Mouse (Mus musculus): ENCODE measurements around the gene Trim62. TPM values are rescaled to one million over a fixed set of nuclear protein-coding genes. Genes with fewer than 3 reads are reported as not detected.
A peak's percentile ranks its signal among the peaks of the same experiment; 100 is the strongest.

Trim62 gene
- total and polyA plus RNA-seq, 2 experiments from 2014 or later, result 0.87 to 1.1 TPM

- Histone ChIP-seq H3K27ac (ENCODE audit: low read depth) (no peak overlapping the region), H3K4me3 (ENCODE audit: low read depth, low read length) (no peak overlapping the region), H3K27me3 (ENCODE audit: control insufficient read depth, insufficient read depth, low read length) (no peaks in the 10 kb centered on the region), H3K4me2 (ENCODE audit: low read depth, low read length) (no peak overlapping the region), H3K9me3 (replicated peaks; ENCODE audit: control insufficient read depth, low read length) (no peaks in the 10 kb centered on the region), H3K36me3 (replicated peaks; ENCODE audit: control insufficient read depth, insufficient read depth, low read length) (no peaks in the 10 kb centered on the region), H3K4me1 (ENCODE audit: control insufficient read depth, insufficient read depth) (0 out of 2 replicates have a peak, but pooled peaks cover 3% of the 10 kb centered on the region), H3K9ac (replicated peaks; ENCODE audit: low read depth, low read length) (no peak overlapping the region)
- ATAC-seq (ENCODE audit: insufficient read depth, low read depth) (no peak), DNase-seq (ENCODE audit: low spot score) (no peak)
- TF ChIP-seq CTCF (IDR thresholded peaks at IDR 0.05; ENCODE audit: low read depth) (no peak), EP300 (IDR thresholded peaks at IDR 0.05; ENCODE audit: low read depth) (no peak)
- 57% methylated on average over 8 of the region's 8 CpGs for WGBS
Measured at GRCm38 (mm10) chr4:128904035-128904800, 20.8 kb downstream of the Trim62 start.

- Histone ChIP-seq H3K4me1 (ENCODE audit: control insufficient read depth, insufficient read depth) (no peaks in the 10 kb centered on the region), H3K4me3 (ENCODE audit: low read depth, low read length) (no peak overlapping the region), H3K9me3 (replicated peaks; ENCODE audit: control insufficient read depth, low read length) (no peaks in the 10 kb centered on the region), H3K27me3 (ENCODE audit: control insufficient read depth, insufficient read depth, low read length) (0 out of 2 replicates have a peak, but pooled peaks cover 3% of the 10 kb centered on the region), H3K9ac (replicated peaks; ENCODE audit: low read depth, low read length) (no peak overlapping the region), H3K36me3 (replicated peaks; ENCODE audit: control insufficient read depth, insufficient read depth, low read length) (no peaks in the 10 kb centered on the region), H3K27ac (ENCODE audit: low read depth) (no peak overlapping the region), H3K4me2 (ENCODE audit: low read depth, low read length) (no peak overlapping the region)
- ATAC-seq (ENCODE audit: insufficient read depth, low read depth) (no peak), DNase-seq (ENCODE audit: low spot score) (no peak)
- 59% methylated on average over 8 of the region's 8 CpGs for WGBS
- TF ChIP-seq CTCF (IDR thresholded peaks at IDR 0.05; ENCODE audit: low read depth), result no peak
- TF ChIP-seq EP300 (IDR thresholded peaks at IDR 0.05; ENCODE audit: low read depth), result no peak
Measured at GRCm38 (mm10) chr4:128905251-128905650, 21.9 kb downstream of the Trim62 start.

GRCm38 (mm10) chr4:128906757-128907156 lies 23.4 kb downstream of the Trim62 start:
- no peak for TF ChIP-seq CTCF (IDR thresholded peaks at IDR 0.05; ENCODE audit: low read depth)
- no peak for TF ChIP-seq EP300 (IDR thresholded peaks at IDR 0.05; ENCODE audit: low read depth)
- DNase-seq (ENCODE audit: low spot score) (no peak), ATAC-seq (ENCODE audit: insufficient read depth, low read depth) (no peak)
- H3K4me1 ChIP-seq (ENCODE audit: control insufficient read depth, insufficient read depth), result no peaks in the 10 kb centered on the region
- H3K27me3 ChIP-seq (ENCODE audit: control insufficient read depth, insufficient read depth, low read length), result 0 out of 2 replicates have a peak, but pooled peaks cover 3% of the 10 kb centered on the region
- no peak overlapping the region for H3K4me2 ChIP-seq (ENCODE audit: low read depth, low read length)
- no peak overlapping the region for H3K27ac ChIP-seq (ENCODE audit: low read depth)
- no peaks in the 10 kb centered on the region for H3K36me3 ChIP-seq (replicated peaks; ENCODE audit: control insufficient read depth, insufficient read depth, low read length)
- H3K4me3 ChIP-seq (ENCODE audit: low read depth, low read length), result no peak overlapping the region
- H3K9me3 ChIP-seq (replicated peaks; ENCODE audit: control insufficient read depth, low read length), result no peaks in the 10 kb centered on the region
- no peak overlapping the region for H3K9ac ChIP-seq (replicated peaks; ENCODE audit: low read depth, low read length)
- WGBS, result 78% methylated on average over 8 of the region's 8 CpGs

- DNase-seq (ENCODE audit: low spot score) (no peak), ATAC-seq (ENCODE audit: insufficient read depth, low read depth) (no peak)
- no peaks in the 10 kb centered on the region for H3K36me3 ChIP-seq (replicated peaks; ENCODE audit: control insufficient read depth, insufficient read depth, low read length)
- H3K9me3 ChIP-seq (replicated peaks; ENCODE audit: control insufficient read depth, low read length), result no peaks in the 10 kb centered on the region
- no peak overlapping the region for H3K9ac ChIP-seq (replicated peaks; ENCODE audit: low read depth, low read length)
- no peaks in the 10 kb centered on the region for H3K4me1 ChIP-seq (ENCODE audit: control insufficient read depth, insufficient read depth)
- TF ChIP-seq EP300 (IDR thresholded peaks at IDR 0.05; ENCODE audit: low read depth) (no peak), CTCF (IDR thresholded peaks at IDR 0.05; ENCODE audit: low read depth) (no peak)
- WGBS, result 60% methylated on average over 12 of the region's 12 CpGs
- no peak overlapping the region for H3K27ac ChIP-seq (ENCODE audit: low read depth)
- 0 out of 2 replicates have a peak, but pooled peaks cover 3% of the 10 kb centered on the region for H3K27me3 ChIP-seq (ENCODE audit: control insufficient read depth, insufficient read depth, low read length)
- H3K4me2 ChIP-seq (ENCODE audit: low read depth, low read length), result no peak overlapping the region
- H3K4me3 ChIP-seq (ENCODE audit: low read depth, low read length), result no peak overlapping the region
Measured at GRCm38 (mm10) chr4:128907238-128907968, 24.0 kb downstream of the Trim62 start.

GRCm38 (mm10) chr4:128908586-128909377 lies 25.4 kb downstream of the Trim62 start:
- DNase-seq (ENCODE audit: low spot score), result peak; percentile 73
- H3K4me2 ChIP-seq (ENCODE audit: low read depth, low read length), result no peak overlapping the region
- no peaks in the 10 kb centered on the region for H3K36me3 ChIP-seq (replicated peaks; ENCODE audit: control insufficient read depth, insufficient read depth, low read length)
- 0 out of 2 replicates have a peak, but pooled peaks cover 3% of the 10 kb centered on the region for H3K27me3 ChIP-seq (ENCODE audit: control insufficient read depth, insufficient read depth, low read length)
- no peaks in the 10 kb centered on the region for H3K4me1 ChIP-seq (ENCODE audit: control insufficient read depth, insufficient read depth)
- 61% methylated on average over 24 of the region's 24 CpGs for WGBS
- H3K4me3 ChIP-seq (ENCODE audit: low read depth, low read length), result no peak overlapping the region
- H3K9ac ChIP-seq (replicated peaks; ENCODE audit: low read depth, low read length), result no peak overlapping the region
- TF ChIP-seq CTCF (IDR thresholded peaks at IDR 0.05; ENCODE audit: low read depth) (peak; percentile 70), EP300 (IDR thresholded peaks at IDR 0.05; ENCODE audit: low read depth) (no peak)
- no peak overlapping the region for H3K27ac ChIP-seq (ENCODE audit: low read depth)
- ATAC-seq (ENCODE audit: insufficient read depth, low read depth), result no peak
- no peaks in the 10 kb centered on the region for H3K9me3 ChIP-seq (replicated peaks; ENCODE audit: control insufficient read depth, low read length)

Data from heart, postnatal 0 days (tissue).